Mouse (Mus musculus): Measurements from ENCODE around the gene Lyst. TPM values are rescaled to one million over a fixed set of nuclear protein-coding genes. Genes with fewer than 3 reads are reported as not detected.
A peak's percentile ranks its signal among the peaks of the same experiment; 100 is the strongest.
"Not testable (repeated sequence)": the region's sequence is repeated elsewhere in the genome, so short reads cannot be mapped to it uniquely, and the experiment has no call there.

The Lyst gene
- 4.3 and 4.9 TPM in 2 replicates for polyA plus RNA-seq (2016; fragmentation: Nextera tagmentation; extraction: Ambion mirVana)

DNA sequence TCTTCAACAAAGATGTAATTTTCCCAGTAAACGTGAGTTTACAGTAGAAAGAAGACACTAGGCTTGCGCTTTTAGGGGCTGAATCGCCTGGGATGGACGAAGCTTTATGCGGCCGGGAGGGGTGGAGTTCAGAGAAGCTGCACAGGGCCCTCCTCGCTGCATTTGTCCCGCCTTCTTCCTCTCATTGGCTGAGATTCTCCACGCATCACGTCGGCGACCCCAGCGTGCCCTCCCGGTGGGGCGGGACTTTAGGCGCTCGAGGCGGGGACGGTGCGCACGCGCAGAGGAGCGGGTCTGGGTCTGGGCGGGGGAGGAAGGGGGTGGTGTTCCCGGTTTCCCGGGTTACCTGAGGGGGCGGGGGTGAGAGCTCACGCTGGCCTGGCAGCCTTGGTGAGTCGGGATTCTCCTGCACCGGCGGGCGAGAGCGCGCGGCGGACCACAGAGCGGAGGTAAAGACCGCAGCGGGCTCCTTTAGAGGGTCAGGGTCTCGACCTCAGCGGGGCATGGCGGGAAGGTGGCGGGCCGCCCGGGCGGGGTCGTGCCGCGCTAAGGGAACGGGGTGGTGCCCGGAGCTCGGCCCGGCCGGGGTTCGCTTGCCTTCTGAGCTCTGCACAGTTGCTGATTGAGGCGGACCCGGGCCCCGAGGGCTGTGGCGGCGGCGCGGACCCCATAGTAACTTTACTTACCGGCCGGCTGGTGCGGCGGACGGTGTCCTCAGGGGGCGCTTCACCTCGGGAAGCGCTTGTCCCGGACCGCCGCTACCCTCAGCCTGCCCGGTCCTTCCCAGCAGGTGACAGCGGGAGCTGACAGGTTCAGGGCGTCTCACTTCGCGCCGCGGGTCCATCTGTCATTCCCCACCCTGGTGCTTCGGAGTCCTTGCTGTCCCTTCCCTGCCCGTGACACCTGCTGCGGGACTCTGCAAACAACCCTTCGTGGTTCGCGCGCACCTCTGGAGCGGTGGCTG, at the start of gene Lyst:
Gene Lyst (plus strand): TSS at position 350 of the 964 bp plus-strand sequence.
- peak within 1 kb of the TSS; percentile 81 for H3K9ac ChIP-seq
- peak; percentile 99 for ATAC-seq (ENCODE audit: insufficient number of reproducible peaks, low FRiP score)
- peak within 1 kb of the TSS; percentile 79 for H3K27ac ChIP-seq (ENCODE audit: poor library complexity, severe bottlenecking)
- H3K4me1 ChIP-seq (replicated peaks): peaks cover 7% of the 10 kb centered on the region
- H3K27me3 ChIP-seq (replicated peaks): no peaks in the 10 kb centered on the region
- peak within 1 kb of the TSS; percentile 96 for H3K4me2 ChIP-seq
- H3K9me3 ChIP-seq (replicated peaks): no peaks in the 10 kb centered on the region
- WGBS: under 1% methylated on average over 72 of the region's 88 CpGs
- H3K36me3 ChIP-seq: no peaks in the 10 kb centered on the region
- peak within 1 kb of the TSS; percentile 98 for H3K4me3 ChIP-seq

DNA sequence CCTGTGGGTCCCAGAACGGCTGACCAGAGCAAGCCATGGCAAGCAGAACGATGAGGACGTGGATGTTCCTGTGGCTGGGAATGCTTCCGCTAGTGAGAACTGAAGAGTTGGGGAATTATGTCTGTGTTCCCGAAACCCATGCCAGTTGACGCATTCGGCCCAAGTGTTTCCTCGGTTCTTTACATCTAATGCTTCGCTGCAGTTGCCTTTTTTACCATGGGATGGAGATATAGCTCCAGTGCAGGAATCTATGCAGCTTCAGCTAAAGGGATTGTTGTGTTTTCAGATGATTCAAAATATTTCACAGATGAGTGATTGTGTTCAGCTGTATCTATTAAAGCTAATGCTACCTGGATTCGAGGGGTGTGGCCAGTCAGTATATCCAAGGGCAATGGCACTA, 47.1 kb upstream of the Lyst start:
- H3K27me3 ChIP-seq (replicated peaks); H3K4me3 ChIP-seq; H3K27ac ChIP-seq (ENCODE audit: poor library complexity, severe bottlenecking); H3K9ac ChIP-seq; ATAC-seq (ENCODE audit: insufficient number of reproducible peaks, low FRiP score); H3K9me3 ChIP-seq (replicated peaks); H3K36me3 ChIP-seq; H3K4me2 ChIP-seq: not testable (repeated sequence)
- H3K4me1 ChIP-seq (replicated peaks): peaks cover 24% of the 10 kb centered on the region
- WGBS: 91% methylated on average over 10 of the region's 10 CpGs

DNA sequence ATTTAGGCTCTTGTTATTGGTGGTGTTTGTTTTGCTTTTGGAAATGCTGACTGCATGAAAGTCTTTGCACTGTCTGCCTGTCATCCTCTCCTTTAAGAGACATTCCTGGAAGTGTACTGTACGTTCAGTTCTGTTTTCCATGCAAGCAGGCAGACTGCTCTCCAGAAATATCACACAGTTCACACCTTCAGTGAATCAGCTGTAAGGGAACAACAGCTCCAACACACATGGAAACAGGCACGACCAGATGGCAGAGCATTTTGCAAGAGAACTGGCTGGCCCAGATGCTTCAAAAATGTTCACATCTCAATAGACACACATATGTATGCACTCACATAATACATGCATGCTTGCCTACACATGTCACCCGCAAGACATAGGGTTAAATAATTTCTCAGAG, 43.4 kb upstream of the Lyst start:
- no peak overlapping the region for H3K27ac ChIP-seq (ENCODE audit: poor library complexity, severe bottlenecking)
- no peaks in the 10 kb centered on the region for H3K36me3 ChIP-seq
- no peak overlapping the region for H3K4me3 ChIP-seq
- WGBS: 40% methylated on average over 3 of the region's 3 CpGs
- ATAC-seq (ENCODE audit: insufficient number of reproducible peaks, low FRiP score): no peak
- H3K27me3 ChIP-seq (replicated peaks): no peaks in the 10 kb centered on the region
- peaks cover 6% of the 10 kb centered on the region; the same call in 1 of the 2 replicates for H3K9me3 ChIP-seq (replicated peaks)
- peaks cover 19% of the 10 kb centered on the region for H3K4me1 ChIP-seq (replicated peaks)
- no peak overlapping the region for H3K9ac ChIP-seq
- H3K4me2 ChIP-seq: no peak overlapping the region

DNA sequence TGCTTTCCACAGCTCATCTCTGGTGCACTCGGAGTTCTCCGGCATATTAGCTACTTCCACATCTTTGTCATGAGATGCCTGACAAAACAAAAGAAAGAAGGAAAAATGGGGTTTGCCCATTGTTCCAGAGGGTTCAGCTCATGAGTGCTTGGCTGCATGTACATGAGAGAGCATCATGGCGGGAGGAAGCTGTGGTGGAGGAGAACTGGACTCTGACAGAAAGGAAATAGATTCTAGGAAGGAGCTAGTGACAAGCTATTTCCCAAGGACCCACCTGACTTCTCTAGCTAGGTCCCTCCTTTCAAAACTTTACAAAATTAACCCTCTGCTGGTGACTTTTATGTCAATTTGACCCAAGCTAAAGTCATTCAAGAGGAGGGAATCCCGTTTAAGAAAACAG, 42.3 kb upstream of the Lyst start:
- Histone ChIP-seq H3K36me3 (no peaks in the 10 kb centered on the region), H3K27me3 (replicated peaks) (no peaks in the 10 kb centered on the region), H3K9ac (no peak overlapping the region), H3K4me1 (replicated peaks) (peaks cover 19% of the 10 kb centered on the region), H3K4me3 (no peak overlapping the region), H3K4me2 (no peak overlapping the region), H3K9me3 (replicated peaks) (peaks cover 6% of the 10 kb centered on the region; the same call in 1 of the 2 replicates), H3K27ac (ENCODE audit: poor library complexity, severe bottlenecking) (no peak overlapping the region)
- WGBS: 87% methylated on average over 4 of the region's 4 CpGs
- no peak for ATAC-seq (ENCODE audit: insufficient number of reproducible peaks, low FRiP score)

DNA sequence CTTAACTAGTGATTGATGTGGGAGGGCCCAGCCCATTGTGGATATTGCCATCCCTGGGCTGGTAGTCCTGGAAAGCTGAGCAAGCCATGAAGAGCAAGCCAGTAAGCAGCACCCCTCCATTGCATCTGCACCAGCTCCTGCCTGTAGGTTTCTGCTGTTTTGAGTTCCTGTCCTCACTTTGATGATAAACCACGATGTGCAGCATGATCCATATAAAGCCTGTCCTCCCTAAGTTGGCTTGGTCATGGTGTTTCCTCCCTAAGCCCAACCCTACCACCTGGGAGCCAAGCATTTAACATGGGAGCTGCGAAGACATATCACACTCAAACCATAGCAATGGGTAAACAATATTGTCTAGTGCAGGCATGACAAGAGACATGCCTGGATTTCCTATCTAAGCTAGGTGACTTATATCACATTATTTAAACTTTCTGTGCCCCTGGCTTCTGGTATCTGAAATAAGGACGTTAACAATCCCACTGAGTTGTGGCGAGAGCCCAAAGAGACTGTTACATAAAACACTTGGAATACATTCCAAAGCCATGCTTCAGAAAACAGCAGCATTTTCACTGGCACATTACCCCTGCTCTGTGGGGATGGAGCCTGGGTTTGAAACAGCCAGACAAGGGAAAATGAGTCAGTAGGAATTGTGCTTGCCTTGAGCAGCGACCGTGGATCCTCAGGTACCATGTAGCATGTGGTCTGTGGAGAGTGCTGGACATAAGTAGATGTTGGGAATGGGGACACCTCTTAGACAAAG, 41.6 kb upstream of the Lyst start:
- H3K9me3 ChIP-seq (replicated peaks): peaks cover 6% of the 10 kb centered on the region; the same call in 1 of the 2 replicates
- H3K4me3 ChIP-seq: no peak overlapping the region
- no peak overlapping the region; the same call in 1 of the 2 replicates for H3K27ac ChIP-seq (ENCODE audit: poor library complexity, severe bottlenecking)
- H3K27me3 ChIP-seq (replicated peaks): no peaks in the 10 kb centered on the region
- peaks cover 19% of the 10 kb centered on the region for H3K4me1 ChIP-seq (replicated peaks)
- 73% methylated on average over 6 of the region's 6 CpGs for WGBS
- no peak for ATAC-seq (ENCODE audit: insufficient number of reproducible peaks, low FRiP score)
- H3K4me2 ChIP-seq: no peak overlapping the region
- no peak overlapping the region for H3K9ac ChIP-seq
- H3K36me3 ChIP-seq: no peaks in the 10 kb centered on the region

DNA sequence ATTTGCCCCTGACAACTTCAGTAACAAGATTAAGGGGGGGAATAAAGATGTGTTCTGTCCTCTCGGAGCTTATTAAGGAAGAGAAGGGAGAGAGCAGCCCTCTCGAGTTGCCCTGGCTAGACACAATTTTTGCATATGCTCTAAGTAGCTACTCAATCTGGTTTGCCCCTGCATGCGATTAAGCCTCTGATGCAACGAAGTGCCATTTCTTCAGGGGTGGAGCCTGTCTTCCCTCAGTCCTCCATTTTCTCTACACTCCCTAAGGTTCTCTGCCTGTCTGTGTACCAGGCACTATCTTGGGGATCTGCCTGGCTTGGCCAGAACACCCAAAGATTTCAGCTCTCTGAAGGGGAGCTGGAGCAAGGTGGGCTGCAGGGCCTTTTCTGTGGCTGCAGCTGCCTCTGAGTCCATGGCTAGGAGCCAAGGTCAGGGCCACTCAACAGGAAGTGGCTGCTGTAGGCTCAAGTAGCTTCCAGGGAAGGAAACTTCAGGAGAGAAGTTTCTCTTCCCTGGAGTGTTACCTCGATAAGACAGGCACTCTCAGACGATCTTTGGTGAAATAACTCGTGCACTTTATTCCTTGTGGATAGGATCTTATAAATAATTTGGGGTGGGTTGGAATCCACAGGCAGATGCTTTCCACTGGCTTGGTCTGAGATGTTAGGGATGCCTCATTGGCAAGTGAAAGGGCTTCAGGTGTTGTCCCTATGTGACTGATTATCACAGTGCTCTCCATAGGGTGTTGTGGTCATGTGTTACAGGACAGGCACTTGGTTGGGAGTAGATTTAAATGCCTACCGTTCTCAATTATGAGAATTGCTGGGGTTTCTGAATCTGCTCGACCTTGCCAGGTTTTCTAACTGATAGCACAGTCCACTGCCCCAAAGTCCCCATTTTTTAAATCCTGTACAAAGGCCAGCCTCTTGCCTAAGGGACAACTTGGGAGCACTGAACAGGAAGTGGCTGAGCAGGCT, 40.2 kb upstream of the Lyst start:
- H3K27ac ChIP-seq (ENCODE audit: poor library complexity, severe bottlenecking): peak overlapping the region; percentile 25; the same call in 1 of the 2 replicates
- H3K4me1 ChIP-seq (replicated peaks): peaks cover 19% of the 10 kb centered on the region
- no peaks in the 10 kb centered on the region for H3K9me3 ChIP-seq (replicated peaks)
- WGBS: 69% methylated on average over 9 of the region's 9 CpGs
- no peak for ATAC-seq (ENCODE audit: insufficient number of reproducible peaks, low FRiP score)
- no peaks in the 10 kb centered on the region for H3K27me3 ChIP-seq (replicated peaks)
- no peak overlapping the region for H3K4me2 ChIP-seq
- no peaks in the 10 kb centered on the region for H3K36me3 ChIP-seq
- no peak overlapping the region for H3K9ac ChIP-seq
- H3K4me3 ChIP-seq: no peak overlapping the region

DNA sequence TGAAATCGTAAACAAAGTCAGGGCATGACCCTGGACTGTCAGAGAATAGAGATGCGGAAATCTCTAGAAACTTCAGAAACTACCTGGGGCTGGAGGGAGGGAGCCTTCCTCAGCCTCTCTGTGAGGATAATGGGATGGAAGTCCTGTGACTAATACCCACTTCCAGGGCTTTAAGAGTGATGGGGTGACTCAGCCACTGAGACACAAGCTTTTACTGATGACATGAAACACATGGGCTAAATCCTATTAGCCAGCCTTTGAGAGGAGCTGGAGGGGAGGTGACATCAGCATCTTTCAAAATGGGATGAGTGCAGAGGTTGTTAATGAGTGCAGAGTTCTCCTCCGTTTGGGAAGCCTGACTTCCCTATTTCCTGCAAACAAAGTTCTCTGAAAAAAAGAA, 38.2 kb upstream of the Lyst start:
- Histone ChIP-seq H3K4me1 (replicated peaks) (peaks cover 8% of the 10 kb centered on the region), H3K36me3 (no peaks in the 10 kb centered on the region), H3K4me3 (no peak overlapping the region), H3K9me3 (replicated peaks) (no peaks in the 10 kb centered on the region), H3K9ac (no peak overlapping the region), H3K4me2 (no peak overlapping the region), H3K27ac (ENCODE audit: poor library complexity, severe bottlenecking) (no peak overlapping the region), H3K27me3 (replicated peaks) (no peaks in the 10 kb centered on the region)
- 52% methylated on average over 3 of the region's 3 CpGs for WGBS
- no peak for ATAC-seq (ENCODE audit: insufficient number of reproducible peaks, low FRiP score)

DNA sequence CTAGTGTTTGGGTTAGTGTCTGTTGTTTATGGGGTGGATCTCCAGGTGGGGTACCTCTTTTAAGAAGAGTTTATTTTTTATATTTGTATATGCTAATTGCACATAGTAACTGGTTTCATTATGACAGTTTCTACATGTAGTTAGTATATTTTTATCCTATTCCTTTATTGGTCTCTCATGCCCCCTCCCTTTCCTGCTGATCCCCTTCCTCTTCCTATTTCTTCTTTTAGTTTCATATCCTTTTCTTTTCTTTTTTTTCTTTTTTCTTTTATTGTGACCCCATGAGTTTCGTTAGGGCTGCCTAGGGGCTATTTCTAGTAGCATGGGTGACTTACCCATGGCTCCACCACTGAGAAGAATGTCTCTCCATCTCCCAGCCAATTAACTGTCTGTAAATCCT, 36.5 kb upstream of the Lyst start:
- Histone ChIP-seq H3K4me3 (no peak overlapping the region), H3K9ac (no peak overlapping the region), H3K27ac (ENCODE audit: poor library complexity, severe bottlenecking) (no peak overlapping the region), H3K36me3 (no peaks in the 10 kb centered on the region), H3K4me1 (replicated peaks) (peaks cover 8% of the 10 kb centered on the region), H3K9me3 (replicated peaks) (no peaks in the 10 kb centered on the region), H3K4me2 (no peak overlapping the region), H3K27me3 (replicated peaks) (no peaks in the 10 kb centered on the region)
- 59% methylated on average over 1 of the region's 1 CpGs for WGBS
- no peak for ATAC-seq (ENCODE audit: insufficient number of reproducible peaks, low FRiP score)

DNA sequence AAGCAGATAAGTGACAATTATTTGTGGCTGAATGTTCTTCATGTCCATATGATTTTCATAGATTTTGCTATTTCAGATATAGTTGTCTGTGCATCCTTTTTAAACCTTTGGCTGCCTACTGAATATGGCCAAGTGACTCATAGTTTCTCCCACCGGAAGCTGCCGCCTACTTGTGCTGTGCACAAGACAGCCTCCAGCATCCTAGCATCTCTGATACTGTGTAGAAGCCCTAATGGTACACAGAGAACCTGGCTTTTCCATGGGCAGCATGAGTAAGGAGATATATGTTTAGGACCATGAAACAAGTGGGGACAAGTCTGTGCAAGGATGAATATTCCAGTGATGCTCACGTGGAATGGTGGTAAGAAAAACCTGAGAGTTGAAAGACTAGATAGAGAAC, 35.0 kb upstream of the Lyst start:
- H3K36me3 ChIP-seq: no peaks in the 10 kb centered on the region
- no peak overlapping the region for H3K27ac ChIP-seq (ENCODE audit: poor library complexity, severe bottlenecking)
- WGBS: 82% methylated on average over 3 of the region's 3 CpGs
- no peak for ATAC-seq (ENCODE audit: insufficient number of reproducible peaks, low FRiP score)
- peaks cover 4% of the 10 kb centered on the region for H3K4me1 ChIP-seq (replicated peaks)
- H3K4me2 ChIP-seq: no peak overlapping the region
- no peak overlapping the region for H3K9ac ChIP-seq
- H3K27me3 ChIP-seq (replicated peaks): no peaks in the 10 kb centered on the region
- H3K4me3 ChIP-seq: no peak overlapping the region
- H3K9me3 ChIP-seq (replicated peaks): no peaks in the 10 kb centered on the region

DNA sequence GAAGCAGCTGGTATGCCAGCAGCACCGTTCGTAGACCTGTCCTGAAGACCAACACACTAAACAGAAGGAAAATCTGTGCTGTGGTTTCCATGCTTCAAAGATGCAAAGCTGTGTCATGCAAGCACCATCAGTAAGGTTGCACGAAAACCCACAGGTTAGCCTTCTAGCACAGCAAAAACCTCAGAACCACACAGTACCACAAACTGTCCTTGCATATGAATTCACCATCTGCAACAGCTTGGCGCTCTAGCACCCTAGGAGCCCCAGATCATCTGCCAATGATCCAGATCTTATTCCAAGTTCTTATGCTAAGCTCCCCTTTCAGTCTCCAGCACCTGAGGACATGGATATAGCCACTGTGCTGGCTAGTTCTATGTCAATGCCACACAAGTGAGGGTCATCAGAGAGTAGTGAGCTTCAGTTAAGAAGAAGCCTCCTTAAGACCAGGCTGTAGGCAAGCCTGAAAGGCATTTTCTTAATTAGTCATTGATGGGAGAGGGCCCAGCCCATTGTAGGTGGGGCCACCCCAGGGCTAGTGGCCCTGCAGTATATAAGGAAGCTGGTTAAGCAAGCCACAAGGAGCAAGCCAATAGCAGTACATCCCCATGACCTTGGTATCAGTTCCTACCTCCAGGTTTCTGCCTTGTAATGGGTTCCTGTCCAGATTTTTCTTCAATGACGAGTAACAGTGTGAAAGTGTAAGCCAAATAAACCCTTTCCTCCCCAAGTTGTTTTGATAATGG, 33.0 kb upstream of the Lyst start:
- 78% methylated on average over 5 of the region's 5 CpGs for WGBS
- H3K27ac ChIP-seq (ENCODE audit: poor library complexity, severe bottlenecking): no peak overlapping the region
- H3K4me2 ChIP-seq: no peak overlapping the region
- 0 out of 2 replicates have a peak, but pooled peaks cover 2% of the 10 kb centered on the region for H3K4me1 ChIP-seq (replicated peaks)
- H3K27me3 ChIP-seq (replicated peaks): no peaks in the 10 kb centered on the region
- no peak overlapping the region for H3K4me3 ChIP-seq
- H3K9me3 ChIP-seq (replicated peaks): no peaks in the 10 kb centered on the region
- H3K36me3 ChIP-seq: no peaks in the 10 kb centered on the region
- no peak for ATAC-seq (ENCODE audit: insufficient number of reproducible peaks, low FRiP score)
- no peak overlapping the region for H3K9ac ChIP-seq
